Mouse (Mus musculus) cerebellum, adult 2 months (tissue): ENCODE measurements around the gene Gm43738.

Source experiments
- CTCF ChIP-seq: fragments of 200-500 bp; IDR thresholded peaks from 2 replicates; pipeline ENCODE4 v1.5.1; 2011; ENCODE audit warnings: low read depth, mild to moderate bottlenecking, control low read depth, low read length, moderate library complexity, borderline replicate concordance; ENCODE audit not compliant: insufficient read depth
- POLR2A ChIP-seq: fragments of 200-500 bp; IDR thresholded peaks from 2 replicates; pipeline ENCODE4 v1.6.1; 2011; ENCODE audit warnings: low read length, control low read depth, borderline replicate concordance; ENCODE audit not compliant: insufficient read depth

- TF ChIP-seq CTCF (no peak), POLR2A (no peak)
Observed at GRCm38 (mm10) chr3:89147101-89147978, 46.4 kb upstream of the Gm43738 start.
